Mouse (Mus musculus) inflammation-experienced regulatory T-cells, adult 6 months (primary cell): ENCODE measurements around the gene Aldh1b1. TPM values are rescaled to one million over a fixed set of nuclear protein-coding genes. Genes with fewer than 3 reads are reported as not detected.

Experiments used
- ATAC-seq: one replicate; pipeline ENCODE4 v1.8.0; 2017
- polyA plus RNA-seq, 3 experiments: library from polyadenylated mRNA; unstranded; fragments of 100-300 nt; shearing (Covaris generic); gene quantifications; one replicate each; pipeline ENCODE4 v1.2.1; 2017

Gene Aldh1b1
- polyA plus RNA-seq, 3 experiments from 2014 or later = 6.4 to 8.2 (median 6.5) TPM

DNA sequence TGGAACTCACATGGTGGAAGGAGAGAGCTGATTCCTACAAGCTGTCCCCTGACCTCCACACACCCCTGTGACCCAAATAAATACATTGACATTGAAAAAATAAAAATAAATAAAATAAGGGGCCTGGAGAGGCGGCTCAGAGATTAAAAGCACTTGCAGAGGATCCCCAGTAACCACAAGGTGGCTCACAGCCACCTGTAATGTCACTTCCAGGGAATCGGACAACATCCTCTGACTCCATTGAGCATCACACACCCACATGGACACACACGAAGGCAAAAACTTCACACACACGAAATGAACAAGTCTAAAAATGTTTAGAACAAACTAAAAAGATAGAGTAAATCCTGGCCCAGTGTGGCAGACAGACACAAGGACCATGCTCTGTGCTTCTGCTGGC, 12.1 kb upstream of the Aldh1b1 start:
- ATAC-seq = no peak

DNA sequence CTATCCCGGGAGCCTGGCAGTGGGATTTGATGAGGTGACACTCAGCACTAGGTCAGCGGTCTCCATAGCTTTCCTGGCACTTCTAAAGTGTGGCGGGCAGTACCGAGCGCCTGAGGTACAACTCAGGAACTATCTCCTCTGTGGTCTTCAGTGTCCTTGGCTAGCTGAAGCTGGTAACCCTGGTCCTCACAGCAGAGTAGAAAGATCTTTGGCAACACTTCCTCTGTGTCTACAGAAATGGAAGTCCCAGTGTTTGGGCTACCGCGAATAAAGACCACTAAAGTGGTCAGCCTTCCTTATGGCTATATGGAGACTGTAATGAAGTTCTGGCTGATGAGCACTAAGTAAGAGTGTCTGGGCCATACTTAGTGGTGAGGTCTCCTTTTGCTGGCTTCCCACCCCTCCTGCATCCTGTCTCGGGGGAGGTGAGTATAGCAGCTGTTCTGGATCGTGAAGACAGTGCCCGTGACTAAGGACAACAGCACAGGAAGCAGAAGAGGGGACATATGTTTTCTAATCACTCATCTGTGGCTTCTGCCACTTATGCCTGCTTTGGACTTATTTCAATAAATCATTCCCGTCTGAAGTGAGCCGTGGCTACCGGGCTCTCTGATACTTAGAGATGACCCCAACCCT, 10.3 kb upstream of the Aldh1b1 start:
- no peak for ATAC-seq

- no peak for ATAC-seq
Observed at GRCm38 (mm10) chr4:45789263-45789958, 9.4 kb upstream of the Aldh1b1 start.

DNA sequence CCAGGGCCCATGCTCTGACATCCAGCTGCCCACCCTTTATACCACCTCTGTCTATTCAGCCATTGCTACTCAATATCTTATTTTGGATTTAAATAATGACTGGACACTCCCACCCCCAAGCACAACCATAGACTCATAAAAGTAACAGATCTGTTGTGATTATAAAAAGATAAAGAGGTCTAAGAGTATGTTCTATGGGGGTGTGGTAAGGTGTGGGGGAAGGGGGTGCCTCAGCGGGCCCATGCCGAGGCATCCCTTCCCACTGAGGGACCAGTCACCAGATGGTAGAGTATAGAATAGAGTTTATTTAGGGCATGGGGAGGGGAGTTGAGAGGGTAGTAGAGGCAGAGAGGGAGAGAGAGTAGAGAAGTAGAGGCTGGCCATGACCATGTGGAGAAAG, 8.8 kb upstream of the Aldh1b1 start:
- ATAC-seq = no peak

DNA sequence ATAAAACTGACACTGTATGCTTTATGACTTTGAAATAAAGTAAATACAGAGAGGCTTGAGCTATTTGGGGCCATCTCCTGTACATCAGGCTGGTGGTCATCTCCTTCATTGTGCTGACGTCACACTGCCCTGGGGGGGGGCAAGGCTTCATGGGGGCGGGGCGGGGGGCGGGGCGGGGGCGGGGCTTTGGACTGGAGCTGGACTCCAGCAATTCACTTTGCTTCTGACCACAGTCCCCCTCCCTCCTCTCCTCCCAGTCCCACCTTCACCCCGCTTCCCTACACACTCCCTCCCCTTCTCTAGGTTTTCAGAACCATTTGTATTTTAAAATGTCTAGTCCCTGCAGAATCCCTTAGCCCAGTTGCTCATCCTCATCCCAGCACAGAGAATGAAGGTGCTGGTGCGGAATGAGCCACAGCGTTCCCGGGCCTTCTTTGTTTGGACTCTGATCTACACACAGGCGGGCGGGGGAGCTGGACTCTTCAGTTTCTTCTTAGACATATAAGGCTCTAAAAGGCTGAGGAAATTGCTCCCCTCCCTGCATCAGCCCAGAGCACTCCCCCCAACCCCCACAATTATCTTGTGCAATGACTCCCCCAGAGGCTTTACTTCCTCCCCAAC, 3.5 kb upstream of the Aldh1b1 start:
- no peak for ATAC-seq

DNA sequence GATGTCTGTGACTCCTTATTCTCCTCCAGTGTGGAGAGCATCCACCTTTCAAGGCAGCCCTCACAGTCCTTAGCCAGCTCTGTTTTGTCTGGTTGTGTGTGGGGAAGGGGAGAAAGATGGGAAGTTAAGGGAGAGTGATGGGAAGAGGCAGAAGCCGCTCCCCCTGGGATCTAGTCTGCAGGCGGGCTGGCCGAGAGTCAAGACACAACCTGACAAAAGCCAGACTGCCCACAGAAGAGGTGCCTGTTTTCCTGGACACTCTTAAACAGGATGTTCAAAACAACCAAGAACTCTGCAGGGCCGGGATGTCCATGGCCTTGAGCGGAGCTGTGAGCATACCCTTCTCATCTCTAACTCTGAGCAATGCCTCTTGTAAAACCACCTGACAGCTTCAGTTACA, 2.1 kb upstream of the Aldh1b1 start:
- no peak for ATAC-seq

GRCm38 (mm10) chr4:45799956-45800537, 1.2 kb downstream of the Aldh1b1 start:
- ATAC-seq = no peak

GRCm38 (mm10) chr4:45802900-45803299, 4.1 kb downstream of the Aldh1b1 start:
- no peak for ATAC-seq

GRCm38 (mm10) chr4:45808034-45808433, 9.2 kb downstream of the Aldh1b1 start:
- no peak for ATAC-seq

- no peak for ATAC-seq
Observed at GRCm38 (mm10) chr4:45811250-45811649, 12.4 kb downstream of the Aldh1b1 start.

DNA sequence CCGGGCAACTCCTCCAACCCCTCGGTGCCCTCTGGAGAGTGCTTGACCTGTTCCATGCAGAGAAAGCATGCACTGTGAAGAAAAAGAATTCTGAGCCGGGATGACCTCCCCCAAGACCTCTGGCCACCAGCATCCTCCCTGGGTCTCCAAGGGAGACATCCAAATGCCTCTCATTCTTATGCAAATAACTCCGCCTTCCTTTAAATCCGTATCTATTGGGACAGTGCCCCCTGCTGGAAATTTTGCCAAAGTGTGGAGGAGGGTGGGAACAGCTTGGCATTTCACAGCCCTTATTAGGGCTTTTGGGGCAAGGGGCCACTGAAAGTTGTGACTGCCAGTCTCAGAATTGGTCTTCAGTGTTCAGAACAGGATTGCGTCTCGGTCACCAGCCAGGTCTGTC, 16.7 kb downstream of the Aldh1b1 start:
- no peak for ATAC-seq

GRCm38 (mm10) chr4:45818814-45819207, 20.0 kb downstream of the Aldh1b1 start:
- no peak for ATAC-seq

DNA sequence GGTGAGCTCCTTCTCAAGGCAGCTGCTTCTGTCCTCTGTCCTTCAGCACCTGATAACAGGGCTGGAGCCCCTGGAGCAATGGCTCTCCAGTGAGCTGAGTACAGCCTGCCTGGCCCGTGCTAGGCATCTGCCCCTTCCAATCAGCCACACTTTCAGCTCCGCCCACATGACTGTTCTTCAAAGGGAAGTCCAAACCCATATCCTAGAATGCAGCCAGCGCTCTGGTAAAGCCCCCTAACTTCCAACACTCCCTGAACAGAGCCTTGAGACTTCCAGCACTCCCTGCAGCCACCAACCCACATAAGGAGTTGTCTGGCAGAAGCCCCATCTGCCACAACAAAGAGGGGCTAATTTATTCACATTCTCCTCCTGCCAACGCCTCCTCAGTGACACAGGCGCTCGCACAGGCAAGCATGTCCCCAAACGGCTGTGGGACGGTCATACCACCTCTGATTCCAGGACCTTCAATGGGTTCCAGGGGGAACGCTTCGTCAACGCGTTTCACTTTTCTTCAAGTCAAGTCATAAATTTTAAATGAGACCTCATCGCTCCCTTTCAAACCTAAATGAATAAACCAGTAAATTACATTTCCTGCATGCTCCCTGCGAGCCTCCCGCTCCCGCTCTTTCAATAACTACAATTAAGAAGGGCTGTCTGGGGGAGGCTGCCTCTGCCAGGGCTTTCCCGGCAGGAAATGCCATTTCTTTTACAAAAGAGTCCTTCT, 20.5 kb downstream of the Aldh1b1 start:
- ATAC-seq = no peak

GRCm38 (mm10) chr4:45820074-45820830, 21.4 kb downstream of the Aldh1b1 start:
- ATAC-seq = no peak

- no peak for ATAC-seq
Observed at GRCm38 (mm10) chr4:45821995-45822394, 23.2 kb downstream of the Aldh1b1 start.

GRCm38 (mm10) chr4:45822781-45823575, 24.2 kb downstream of the Aldh1b1 start:
- ATAC-seq = no peak

DNA sequence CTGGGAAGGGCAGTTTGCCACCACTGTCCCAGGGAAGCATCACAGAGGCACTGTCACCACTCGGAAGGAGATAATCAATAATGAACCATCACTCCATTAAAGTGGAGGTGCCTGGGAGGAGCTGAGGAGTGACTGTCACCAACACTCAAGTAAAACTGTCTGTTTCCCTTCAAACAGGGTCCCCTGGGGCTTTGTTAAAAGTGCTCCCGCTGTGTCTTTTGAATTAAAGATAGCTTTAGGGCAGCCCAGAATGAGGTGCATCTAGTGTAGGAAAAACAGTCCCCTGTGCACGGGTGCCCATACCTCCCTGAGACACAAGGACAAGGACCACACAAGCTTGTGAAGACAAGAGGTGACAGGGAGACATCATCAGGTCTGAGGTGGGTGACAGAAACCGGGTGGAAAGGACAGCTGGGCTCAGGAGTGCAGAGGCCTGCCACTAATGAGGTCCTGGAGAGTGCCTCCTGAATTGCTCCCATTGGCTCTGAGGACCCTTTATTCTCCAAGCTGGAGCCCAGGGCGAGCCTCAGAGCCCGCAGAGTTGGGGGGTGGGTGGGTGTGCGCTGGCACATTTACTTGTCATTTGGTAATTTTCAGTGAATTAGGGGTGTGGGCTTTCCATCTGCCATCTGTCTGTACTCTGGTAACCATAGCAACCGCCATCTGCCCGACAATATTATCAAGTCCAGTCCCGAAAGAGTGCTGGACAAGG, 25.4 kb downstream of the Aldh1b1 start:
- ATAC-seq = no peak

GRCm38 (mm10) chr4:45824761-45825556, 26.1 kb downstream of the Aldh1b1 start:
- ATAC-seq = no peak

- ATAC-seq = no peak
Observed at GRCm38 (mm10) chr4:45826275-45827040, 27.6 kb downstream of the Aldh1b1 start, which contains the start of gene Igfbpl1. Gene Igfbpl1, minus strand, starts transcription at chr4:45826923.
